Mouse (Mus musculus) megakaryocyte, embryonic 14.5 days (primary cell): ENCODE measurements around the gene Tmem208.

Experiments
- FLI1 ChIP-seq: IDR thresholded peaks from 2 replicates; pipeline ENCODE4 v1.6.1; 2012; ENCODE audit warnings: low read length, inconsistent platforms, mixed read lengths
- GATA1 ChIP-seq: IDR thresholded peaks from 3 replicates; pipeline ENCODE4 v1.6.1; 2012; ENCODE audit warnings: mixed read lengths, low read length, inconsistent platforms, borderline replicate concordance

DNA sequence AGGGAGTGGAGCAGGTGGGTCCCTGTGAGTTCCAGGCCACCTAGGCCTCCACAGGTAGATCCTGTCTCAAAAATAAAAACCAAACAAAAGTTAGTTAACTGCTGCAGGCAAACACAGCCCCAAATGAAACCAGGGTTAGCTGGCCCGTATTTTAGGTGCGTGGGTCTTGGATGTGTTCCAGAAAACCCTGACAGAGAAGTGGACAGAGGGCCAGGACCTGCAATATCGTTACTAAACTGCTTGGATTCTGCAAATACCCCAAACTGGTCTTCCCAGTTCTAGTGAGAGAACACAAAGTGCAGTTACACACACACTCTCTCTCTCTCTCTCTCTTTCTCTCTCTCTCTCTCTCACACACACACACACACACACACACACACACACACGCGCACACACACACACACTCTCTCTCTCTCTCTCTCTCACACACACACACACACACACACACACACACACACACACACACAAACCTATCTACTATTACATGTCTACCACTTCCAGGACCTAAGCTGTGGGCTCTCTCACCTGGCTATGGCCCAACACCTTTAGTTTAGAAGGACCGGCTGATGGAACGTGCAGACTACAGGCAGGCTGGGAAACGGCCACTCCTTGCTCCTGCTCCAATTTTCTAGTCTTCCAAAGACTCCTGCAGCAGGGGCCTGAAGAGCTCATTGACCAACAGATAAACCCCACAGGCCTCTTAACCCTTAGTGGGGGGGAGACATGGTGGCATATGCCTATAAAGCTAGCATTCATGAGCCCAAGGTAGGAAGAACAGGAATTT, 17.8 kb downstream of the Tmem208 start:
- TF ChIP-seq GATA1 (no peak), FLI1 (no peak)
